In the genomic region with DNA sequence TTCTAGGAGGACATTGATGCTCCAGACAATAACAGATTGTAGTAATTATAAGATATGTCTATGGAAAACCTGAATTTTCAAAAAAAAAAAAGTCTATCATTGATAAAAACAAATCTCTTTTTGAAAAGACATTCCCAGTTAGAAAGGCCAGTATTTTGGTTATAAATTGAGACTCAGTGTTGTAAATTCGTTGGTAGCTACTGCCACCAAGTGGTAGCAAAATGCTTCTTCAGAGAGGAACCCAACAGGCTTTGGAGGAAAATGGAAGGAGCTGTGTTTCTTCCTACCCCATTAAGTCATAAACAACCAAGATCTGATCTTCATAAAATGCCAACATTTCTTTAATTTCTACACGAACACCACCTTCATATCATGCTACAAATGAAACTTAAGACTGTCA, we compare ENCODE assay signal across 8 mouse cellular contexts. TPM values are rescaled to one million over a fixed set of nuclear protein-coding genes. Genes with fewer than 3 reads are reported as not detected.
DNase-seq lines count a peak whose midpoint lies in the region; ATAC-seq lines count a peak whose summit lies in the region.

No protein-coding gene starts in this region.

- peak; percentile 5 to 48 for DNase-seq in heart, adult 18-20 months
- no peak for DNase-seq in heart, adult 11 months
- peak; percentile 25 for DNase-seq in urinary bladder, postnatal 14 days (ENCODE audit: low spot score)
- no peak for DNase-seq in urinary bladder, postnatal 4 days (ENCODE audit: low spot score in 2 of 2)
- peak; percentile 69 for DNase-seq in embryo, embryonic 11 days
- peak; percentile 56 for DNase-seq in induced T-regulatory cell, adult 2 months (ENCODE audit: low read depth)

- peak; percentile 91 for ATAC-seq in megakaryocyte progenitor cell, adult 5-6 weeks (replicated peaks; ENCODE audit: poor library complexity)
- no peak for ATAC-seq in erythroblast, adult 5-6 weeks (replicated peaks; ENCODE audit: low FRiP score, poor library complexity, severe bottlenecking)

RNA-seq across cellular contexts. Expression of gene Tmem196, which starts 36.1 kb away (rescaled TPM):
- total RNA-seq in heart, adult 18-20 months (2021) = 1 to 10 TPM in 1 of 2 experiments, under 1 TPM in 1; 0.94 to 1.5 TPM
- total RNA-seq in megakaryocyte progenitor cell, adult 5-6 weeks (2015) = not detected in 2 replicates
- total RNA-seq in megakaryocyte progenitor cell, adult 5-6 weeks (2017) = not detected in 2 replicates
- total RNA-seq in erythroblast, adult 5-6 weeks (2015; ENCODE audit: low replicate concordance) = not detected in 2 replicates
- not detected in 2 replicates for total RNA-seq in erythroblast, adult 5-6 weeks (2017; ENCODE audit: low replicate concordance)

Comparison
In these comparisons a context has a peak if more than half of its experiments do, and no peak if none do; other contexts are left out.
1. DNase-seq: peak in heart, adult 18-20 months (2 of 2), urinary bladder, postnatal 14 days (single experiment), embryo, embryonic 11 days (single experiment) and induced T-regulatory cell, adult 2 months (single experiment); none in heart, adult 11 months (single experiment) and urinary bladder, postnatal 4 days (0 of 2).